Mouse (Mus musculus): ENCODE data around the gene Tmem232. TPM values are rescaled to one million over a fixed set of nuclear protein-coding genes. Genes with fewer than 3 reads are reported as not detected.
"Not testable (repeated sequence)": the region's sequence is repeated elsewhere in the genome, so short reads cannot be mapped to it uniquely, and the experiment has no call there.

Gene Tmem232
- polyA plus RNA-seq, 1 experiment: not detected

DNA sequence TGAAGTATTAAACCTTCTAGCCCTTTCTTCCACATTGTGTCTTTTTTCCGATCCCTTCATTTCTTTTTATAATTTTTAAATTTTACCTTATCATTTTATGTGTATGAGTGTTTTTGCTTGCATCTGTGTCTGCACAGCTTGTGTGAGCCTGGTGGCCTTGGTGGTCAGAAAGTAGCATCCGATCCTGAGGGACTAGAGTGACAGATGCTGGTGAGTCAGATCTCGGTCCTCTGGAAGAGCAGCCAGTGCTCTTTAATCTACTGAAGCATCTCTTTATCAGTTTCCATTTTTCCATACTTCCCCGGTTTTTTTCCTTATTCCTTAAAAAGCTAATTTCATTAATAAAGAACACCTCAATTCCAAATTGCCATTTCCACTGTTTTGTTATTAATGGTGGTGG lies 9.8 kb upstream of the Tmem232 start:
- no peak for TF ChIP-seq CTCF (IDR thresholded peaks at IDR 0.05; ENCODE audit: low read depth, low read length)
- no peak for TF ChIP-seq POLR2A (IDR thresholded peaks at IDR 0.05; ENCODE audit: insufficient read depth, low read length)
- TF ChIP-seq EP300 (IDR thresholded peaks at IDR 0.05; ENCODE audit: insufficient read depth, low read depth, low read length): no peak
- no peak overlapping the region for H3K4me3 ChIP-seq (ENCODE audit: low read depth, low read length)
- no peaks in the 10 kb centered on the region for H3K27me3 ChIP-seq (ENCODE audit: control insufficient read depth, insufficient read depth, low read length, poor library complexity, severe bottlenecking)
- H3K9ac ChIP-seq (ENCODE audit: low read depth, poor library complexity, severe bottlenecking): no peak overlapping the region
- H3K36me3 ChIP-seq (ENCODE audit: control insufficient read depth, insufficient read depth, low read length, poor library complexity, severe bottlenecking): no peaks in the 10 kb centered on the region
- H3K4me1 ChIP-seq (ENCODE audit: control insufficient read depth, insufficient read depth, low read length): no peaks in the 10 kb centered on the region
- no peak overlapping the region for H3K27ac ChIP-seq (ENCODE audit: insufficient read depth, low read length)
- no peaks in the 10 kb centered on the region for H3K9me3 ChIP-seq (replicated peaks; ENCODE audit: control insufficient read depth, insufficient read depth, low read length, poor library complexity, severe bottlenecking)

DNA sequence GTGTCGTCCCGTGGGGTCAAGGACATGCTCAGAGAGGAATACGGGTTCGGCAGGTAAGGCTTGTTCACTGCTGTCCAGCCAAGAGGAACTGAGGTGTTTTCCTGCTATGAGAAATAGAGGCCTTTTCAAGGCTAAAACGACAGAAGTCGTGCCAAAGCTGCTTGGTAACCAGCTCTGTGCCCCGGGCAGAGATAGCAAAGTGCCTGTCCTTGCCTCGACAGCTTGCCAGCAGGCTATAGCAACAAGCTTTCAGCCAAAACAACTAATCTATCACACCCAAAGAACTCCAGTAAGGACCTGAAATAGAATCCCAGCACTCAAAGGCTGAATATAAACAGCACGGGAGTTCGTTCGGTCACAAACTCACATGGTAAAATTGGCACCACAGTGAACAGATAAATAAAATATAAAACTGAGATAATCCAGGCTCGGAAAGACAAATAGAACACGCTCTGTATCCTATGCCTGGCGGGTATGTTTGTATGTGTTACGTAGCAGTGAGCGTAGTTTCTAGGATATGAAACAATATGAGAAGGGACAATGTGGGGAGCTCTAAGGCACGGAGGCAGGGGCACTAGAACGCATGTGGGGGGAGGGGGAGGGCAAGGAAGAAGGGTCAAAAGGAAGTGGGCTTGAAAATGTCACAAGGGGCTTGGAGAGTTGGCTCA lies 8.2 kb upstream of the Tmem232 start:
- Histone ChIP-seq H3K9me3 (replicated peaks; ENCODE audit: control insufficient read depth, insufficient read depth, low read length, poor library complexity, severe bottlenecking) (no peaks in the 10 kb centered on the region), H3K36me3 (ENCODE audit: control insufficient read depth, insufficient read depth, low read length, poor library complexity, severe bottlenecking) (no peaks in the 10 kb centered on the region), H3K27me3 (ENCODE audit: control insufficient read depth, insufficient read depth, low read length, poor library complexity, severe bottlenecking) (no peaks in the 10 kb centered on the region), H3K9ac (ENCODE audit: low read depth, poor library complexity, severe bottlenecking) (no peak overlapping the region), H3K4me1 (ENCODE audit: control insufficient read depth, insufficient read depth, low read length) (no peaks in the 10 kb centered on the region), H3K27ac (ENCODE audit: insufficient read depth, low read length) (no peak overlapping the region), H3K4me3 (ENCODE audit: low read depth, low read length) (no peak overlapping the region)
- TF ChIP-seq POLR2A (IDR thresholded peaks at IDR 0.05; ENCODE audit: insufficient read depth, low read length): no peak
- no peak for TF ChIP-seq EP300 (IDR thresholded peaks at IDR 0.05; ENCODE audit: insufficient read depth, low read depth, low read length)
- TF ChIP-seq CTCF (IDR thresholded peaks at IDR 0.05; ENCODE audit: low read depth, low read length): no peak

GRCm38 (mm10) chr17:65546221-65546620 lies 5.6 kb upstream of the Tmem232 start:
- H3K4me3 ChIP-seq (ENCODE audit: low read depth, low read length); H3K9ac ChIP-seq (ENCODE audit: low read depth, poor library complexity, severe bottlenecking); H3K27me3 ChIP-seq (ENCODE audit: control insufficient read depth, insufficient read depth, low read length, poor library complexity, severe bottlenecking); H3K4me1 ChIP-seq (ENCODE audit: control insufficient read depth, insufficient read depth, low read length); H3K27ac ChIP-seq (ENCODE audit: insufficient read depth, low read length); H3K9me3 ChIP-seq (replicated peaks; ENCODE audit: control insufficient read depth, insufficient read depth, low read length, poor library complexity, severe bottlenecking); H3K36me3 ChIP-seq (ENCODE audit: control insufficient read depth, insufficient read depth, low read length, poor library complexity, severe bottlenecking): not testable (repeated sequence)

GRCm38 (mm10) chr17:65536156-65536555 lies 4.4 kb downstream of the Tmem232 start:
- no peaks in the 10 kb centered on the region for H3K27me3 ChIP-seq (ENCODE audit: control insufficient read depth, insufficient read depth, low read length, poor library complexity, severe bottlenecking)
- peaks cover 1% of the 10 kb centered on the region for H3K4me1 ChIP-seq (ENCODE audit: control insufficient read depth, insufficient read depth, low read length)
- H3K36me3 ChIP-seq (ENCODE audit: control insufficient read depth, insufficient read depth, low read length, poor library complexity, severe bottlenecking): no peaks in the 10 kb centered on the region
- H3K4me3 ChIP-seq (ENCODE audit: low read depth, low read length): no peak overlapping the region
- TF ChIP-seq CTCF (IDR thresholded peaks at IDR 0.05; ENCODE audit: low read depth, low read length) (peak; percentile 52), POLR2A (IDR thresholded peaks at IDR 0.05; ENCODE audit: insufficient read depth, low read length) (no peak)
- no peaks in the 10 kb centered on the region for H3K9me3 ChIP-seq (replicated peaks; ENCODE audit: control insufficient read depth, insufficient read depth, low read length, poor library complexity, severe bottlenecking)
- no peak overlapping the region for H3K27ac ChIP-seq (ENCODE audit: insufficient read depth, low read length)
- H3K9ac ChIP-seq (ENCODE audit: low read depth, poor library complexity, severe bottlenecking): no peak overlapping the region

GRCm38 (mm10) chr17:65532381-65532780 lies 8.2 kb downstream of the Tmem232 start:
- H3K4me3 ChIP-seq (ENCODE audit: low read depth, low read length); H3K27me3 ChIP-seq (ENCODE audit: control insufficient read depth, insufficient read depth, low read length, poor library complexity, severe bottlenecking); H3K4me1 ChIP-seq (ENCODE audit: control insufficient read depth, insufficient read depth, low read length); H3K9me3 ChIP-seq (replicated peaks; ENCODE audit: control insufficient read depth, insufficient read depth, low read length, poor library complexity, severe bottlenecking); H3K27ac ChIP-seq (ENCODE audit: insufficient read depth, low read length); H3K36me3 ChIP-seq (ENCODE audit: control insufficient read depth, insufficient read depth, low read length, poor library complexity, severe bottlenecking); H3K9ac ChIP-seq (ENCODE audit: low read depth, poor library complexity, severe bottlenecking): not testable (repeated sequence)

GRCm38 (mm10) chr17:65527529-65527928 lies 13.1 kb downstream of the Tmem232 start:
- no peak overlapping the region for H3K27ac ChIP-seq (ENCODE audit: insufficient read depth, low read length)
- no peaks in the 10 kb centered on the region for H3K27me3 ChIP-seq (ENCODE audit: control insufficient read depth, insufficient read depth, low read length, poor library complexity, severe bottlenecking)
- no peak for TF ChIP-seq EP300 (IDR thresholded peaks at IDR 0.05; ENCODE audit: insufficient read depth, low read depth, low read length)
- no peak for TF ChIP-seq POLR2A (IDR thresholded peaks at IDR 0.05; ENCODE audit: insufficient read depth, low read length)
- TF ChIP-seq CTCF (IDR thresholded peaks at IDR 0.05; ENCODE audit: low read depth, low read length): no peak
- no peaks in the 10 kb centered on the region for H3K9me3 ChIP-seq (replicated peaks; ENCODE audit: control insufficient read depth, insufficient read depth, low read length, poor library complexity, severe bottlenecking)
- no peaks in the 10 kb centered on the region for H3K36me3 ChIP-seq (ENCODE audit: control insufficient read depth, insufficient read depth, low read length, poor library complexity, severe bottlenecking)
- H3K9ac ChIP-seq (ENCODE audit: low read depth, poor library complexity, severe bottlenecking): no peak overlapping the region
- H3K4me3 ChIP-seq (ENCODE audit: low read depth, low read length): no peak overlapping the region
- H3K4me1 ChIP-seq (ENCODE audit: control insufficient read depth, insufficient read depth, low read length): no peaks in the 10 kb centered on the region
